Mouse (Mus musculus): ENCODE data around the gene Rps16. TPM values are rescaled to one million over a fixed set of nuclear protein-coding genes. Genes with fewer than 3 reads are reported as not detected.

Rps16 gene
- polyA plus RNA-seq, 1 experiment from 2014 or later = 1,022 TPM

- H3K27ac ChIP-seq = peak overlapping the region; percentile 99
- peak overlapping the region; percentile 82 for H3K4me2 ChIP-seq
- peak overlapping the region; percentile 82 for H3K9ac ChIP-seq
- 24% methylated on average over 32 of the region's 32 CpGs for WGBS
- no peak for ATAC-seq (ENCODE audit: insufficient number of reproducible peaks, low FRiP score, low TSS enrichment, low read depth)
- H3K9me3 ChIP-seq = no peaks in the 10 kb centered on the region
- peaks cover 9% of the 10 kb centered on the region; the same call in 1 of the 2 replicates for H3K36me3 ChIP-seq
- peaks cover 84% of the 10 kb centered on the region for H3K4me1 ChIP-seq
- no peaks in the 10 kb centered on the region for H3K27me3 ChIP-seq
- H3K4me3 ChIP-seq = peak overlapping the region; percentile 71
Measured at GRCm38 (mm10) chr7:28378066-28378690, 27.7 kb downstream of the Rps16 start.

- Histone ChIP-seq H3K27ac (peak overlapping the region; percentile 99), H3K4me1 (peaks cover 84% of the 10 kb centered on the region), H3K36me3 (peaks cover 9% of the 10 kb centered on the region; the same call in 1 of the 2 replicates), H3K9me3 (no peaks in the 10 kb centered on the region), H3K9ac (peak overlapping the region; percentile 82), H3K4me2 (peak overlapping the region; percentile 82), H3K27me3 (no peaks in the 10 kb centered on the region), H3K4me3 (peak overlapping the region; percentile 71)
- ATAC-seq (ENCODE audit: insufficient number of reproducible peaks, low FRiP score, low TSS enrichment, low read depth) = peak; percentile 13; the same call in 1 of the 2 replicates
- WGBS = 1% methylated on average over 53 of the region's 53 CpGs
Measured at GRCm38 (mm10) chr7:28378769-28379651, 28.6 kb downstream of the Rps16 start.

GRCm38 (mm10) chr7:28380237-28381016 is 30.0 kb downstream of the Rps16 start, which contains the start of gene Zfp36:
Gene Zfp36 (minus strand): TSS chr7:28380253.
- H3K27ac ChIP-seq = peak within 1 kb of the TSS; percentile 99
- H3K4me1 ChIP-seq = peaks cover 72% of the 10 kb centered on the region
- H3K4me3 ChIP-seq = peak within 1 kb of the TSS; percentile 71
- no peaks in the 10 kb centered on the region for H3K9me3 ChIP-seq
- peak within 1 kb of the TSS; percentile 82 for H3K4me2 ChIP-seq
- 39% methylated on average over 17 of the region's 17 CpGs for WGBS
- H3K9ac ChIP-seq = peak within 1 kb of the TSS; percentile 82; the same call in 1 of the 2 replicates
- no peak for ATAC-seq (ENCODE audit: insufficient number of reproducible peaks, low FRiP score, low TSS enrichment, low read depth)
- peaks cover 11% of the 10 kb centered on the region; the same call in 1 of the 2 replicates for H3K36me3 ChIP-seq
- no peaks in the 10 kb centered on the region for H3K27me3 ChIP-seq

- peak; percentile 52 for ATAC-seq (ENCODE audit: insufficient number of reproducible peaks, low FRiP score, low TSS enrichment, low read depth)
- Histone ChIP-seq H3K27ac (peak overlapping the region; percentile 99), H3K36me3 (peaks cover 18% of the 10 kb centered on the region), H3K9me3 (no peaks in the 10 kb centered on the region), H3K4me3 (peak overlapping the region; percentile 36), H3K4me2 (peak overlapping the region; percentile 66), H3K9ac (peak overlapping the region; percentile 37), H3K4me1 (peaks cover 71% of the 10 kb centered on the region), H3K27me3 (no peaks in the 10 kb centered on the region)
- 2% methylated on average over 30 of the region's 30 CpGs for WGBS
Measured at GRCm38 (mm10) chr7:28381017-28381790, 30.8 kb downstream of the Rps16 start.

- ATAC-seq (ENCODE audit: insufficient number of reproducible peaks, low FRiP score, low TSS enrichment, low read depth) = peak; percentile 49; the same call in 1 of the 2 replicates
- Histone ChIP-seq H3K4me1 (peaks cover 68% of the 10 kb centered on the region), H3K9me3 (no peaks in the 10 kb centered on the region), H3K9ac (peak overlapping the region; percentile 37), H3K36me3 (peaks cover 20% of the 10 kb centered on the region), H3K27ac (peak overlapping the region; percentile 99), H3K4me3 (peak overlapping the region; percentile 36), H3K4me2 (peak overlapping the region; percentile 66), H3K27me3 (no peaks in the 10 kb centered on the region)
- 1% methylated on average over 20 of the region's 20 CpGs for WGBS
Measured at GRCm38 (mm10) chr7:28381938-28382337, 31.5 kb downstream of the Rps16 start.

- H3K27me3 ChIP-seq = no peaks in the 10 kb centered on the region
- peaks cover 22% of the 10 kb centered on the region for H3K36me3 ChIP-seq
- H3K27ac ChIP-seq = peak overlapping the region; percentile 99
- peaks cover 63% of the 10 kb centered on the region for H3K4me1 ChIP-seq
- no peaks in the 10 kb centered on the region for H3K9me3 ChIP-seq
- 41% methylated on average over 9 of the region's 12 CpGs for WGBS
- peak overlapping the region; percentile 36 for H3K4me3 ChIP-seq
- ATAC-seq (ENCODE audit: insufficient number of reproducible peaks, low FRiP score, low TSS enrichment, low read depth) = no peak
- H3K9ac ChIP-seq = 0 out of 2 replicates have a peak overlapping the region, but pooled peaks have one; percentile 7
- peak overlapping the region; percentile 66 for H3K4me2 ChIP-seq
Measured at GRCm38 (mm10) chr7:28382347-28382951, 32.0 kb downstream of the Rps16 start.

- WGBS = 64% methylated on average over 11 of the region's 11 CpGs
- H3K27ac ChIP-seq = peak overlapping the region; percentile 99
- peak overlapping the region; percentile 66; the same call in 1 of the 2 replicates for H3K4me2 ChIP-seq
- H3K36me3 ChIP-seq = peaks cover 22% of the 10 kb centered on the region
- no peak overlapping the region for H3K9ac ChIP-seq
- no peaks in the 10 kb centered on the region for H3K9me3 ChIP-seq
- ATAC-seq (ENCODE audit: insufficient number of reproducible peaks, low FRiP score, low TSS enrichment, low read depth) = no peak
- peaks cover 58% of the 10 kb centered on the region for H3K4me1 ChIP-seq
- no peaks in the 10 kb centered on the region for H3K27me3 ChIP-seq
- no peak overlapping the region for H3K4me3 ChIP-seq
Measured at GRCm38 (mm10) chr7:28382981-28383396, 32.5 kb downstream of the Rps16 start.

GRCm38 (mm10) chr7:28383606-28384005 is 33.2 kb downstream of the Rps16 start:
- Histone ChIP-seq H3K4me1 (peaks cover 53% of the 10 kb centered on the region), H3K27me3 (no peaks in the 10 kb centered on the region), H3K9ac (no peak overlapping the region), H3K9me3 (no peaks in the 10 kb centered on the region), H3K36me3 (peaks cover 28% of the 10 kb centered on the region), H3K4me3 (no peak overlapping the region), H3K4me2 (no peak overlapping the region), H3K27ac (peak overlapping the region; percentile 99)
- 84% methylated on average over 4 of the region's 4 CpGs for WGBS
- ATAC-seq (ENCODE audit: insufficient number of reproducible peaks, low FRiP score, low TSS enrichment, low read depth) = no peak

- no peak for ATAC-seq (ENCODE audit: insufficient number of reproducible peaks, low FRiP score, low TSS enrichment, low read depth)
- 73% methylated on average over 6 of the region's 6 CpGs for WGBS
- Histone ChIP-seq H3K4me3 (no peak overlapping the region), H3K27ac (no peak overlapping the region), H3K27me3 (no peaks in the 10 kb centered on the region), H3K9me3 (no peaks in the 10 kb centered on the region), H3K36me3 (peaks cover 33% of the 10 kb centered on the region), H3K9ac (no peak overlapping the region), H3K4me1 (peaks cover 52% of the 10 kb centered on the region), H3K4me2 (no peak overlapping the region)
Measured at GRCm38 (mm10) chr7:28384162-28384561, 33.7 kb downstream of the Rps16 start.

- peaks cover 42% of the 10 kb centered on the region for H3K4me1 ChIP-seq
- no peak overlapping the region for H3K9ac ChIP-seq
- no peak for ATAC-seq (ENCODE audit: insufficient number of reproducible peaks, low FRiP score, low TSS enrichment, low read depth)
- peak overlapping the region; percentile 62; the same call in 1 of the 2 replicates for H3K27ac ChIP-seq
- no peak overlapping the region for H3K4me3 ChIP-seq
- H3K9me3 ChIP-seq = no peaks in the 10 kb centered on the region
- WGBS = 91% methylated on average over 9 of the region's 9 CpGs
- no peaks in the 10 kb centered on the region for H3K27me3 ChIP-seq
- no peak overlapping the region for H3K4me2 ChIP-seq
- peaks cover 43% of the 10 kb centered on the region for H3K36me3 ChIP-seq
Measured at GRCm38 (mm10) chr7:28385196-28385595, 34.7 kb downstream of the Rps16 start.

Measured in limb, embryonic 15.5 days (tissue).